Mouse (Mus musculus) midbrain, embryonic 14.5 days (tissue): Measurements from ENCODE around the gene Znrf2. TPM values are rescaled to one million over a fixed set of nuclear protein-coding genes. Genes with fewer than 3 reads are reported as not detected.

Experiments used
- ATAC-seq: fragments of 200-750 bp; cut with Nextera tagmentation; 2 replicates; pipeline ENCODE4 v1.8.0; 2017; ENCODE audit warnings: moderate number of reproducible peaks, moderate library complexity; ENCODE audit not compliant: low FRiP score, low TSS enrichment
- DNase-seq: peaks from one replicate; pipeline ENCODE4 v3.0.0-alpha.2; 2015
- H3K27ac ChIP-seq: fragments of 300-500 bp; sonication (generic); replicated peaks from 2 replicates; pipeline ENCODE4 v1.5.1; 2014; ENCODE audit warnings: mild to moderate bottlenecking, low read depth, low read length, moderate library complexity
- H3K27me3 ChIP-seq: fragments of 300-500 bp; sonication (generic); 2 replicates; pipeline ENCODE4 v1.6.1; 2014; ENCODE audit warnings: low read length, control low read depth, mixed read lengths; ENCODE audit not compliant: control insufficient read depth, insufficient read depth
- H3K36me3 ChIP-seq: fragments of 300-500 bp; sonication (generic); 2 replicates; pipeline ENCODE4 v1.6.1; 2014; ENCODE audit warnings: low read length, control low read depth; ENCODE audit not compliant: control insufficient read depth, insufficient read depth
- H3K4me1 ChIP-seq: fragments of 300-500 bp; sonication (generic); 2 replicates; pipeline ENCODE4 v1.6.1; 2014; ENCODE audit warnings: mild to moderate bottlenecking, antibody characterized with exemption, low read length, control low read depth; ENCODE audit not compliant: control insufficient read depth, insufficient read depth
- H3K4me2 ChIP-seq: fragments of 300-500 bp; sonication (generic); 2 replicates; pipeline ENCODE4 v1.6.1; 2014; ENCODE audit warnings: mild to moderate bottlenecking, low read length, moderate library complexity
- H3K4me3 ChIP-seq: fragments of 300-500 bp; sonication (generic); replicated peaks from 2 replicates; pipeline ENCODE4 v1.5.1; 2014; ENCODE audit warnings: low read depth, low read length
- H3K9ac ChIP-seq: fragments of 300-500 bp; sonication (generic); replicated peaks from 2 replicates; pipeline ENCODE4 v1.6.1; 2014; ENCODE audit warnings: mild to moderate bottlenecking, low read length, moderate library complexity
- H3K9me3 ChIP-seq: fragments of 300-500 bp; sonication (generic); 2 replicates; pipeline ENCODE4 v1.6.1; 2016; ENCODE audit warnings: low read length, control low read depth, mixed read lengths; ENCODE audit not compliant: control insufficient read depth
- WGBS: fragments of 180-500 bp; shearing (Covaris S2); extraction: QIAGEN DNeasy Blood & Tissue Kit; methylation state at CpG from one replicate; pipeline ENCODE4 v1.1.7; 2014; 5-methylcytosine and 5-hydroxymethylcytosine counted together
- polyA plus RNA-seq: library from polyadenylated mRNA; unstranded; fragments of >200 nt; fragmentation: Nextera tagmentation; extraction: Ambion mirVana; gene quantifications from 2 replicates; pipeline ENCODE4 v1.2.1, GENCODE M21; 2014

Gene Znrf2
- polyA plus RNA-seq, 1 experiment from 2014 or later = 8.8 TPM

DNA sequence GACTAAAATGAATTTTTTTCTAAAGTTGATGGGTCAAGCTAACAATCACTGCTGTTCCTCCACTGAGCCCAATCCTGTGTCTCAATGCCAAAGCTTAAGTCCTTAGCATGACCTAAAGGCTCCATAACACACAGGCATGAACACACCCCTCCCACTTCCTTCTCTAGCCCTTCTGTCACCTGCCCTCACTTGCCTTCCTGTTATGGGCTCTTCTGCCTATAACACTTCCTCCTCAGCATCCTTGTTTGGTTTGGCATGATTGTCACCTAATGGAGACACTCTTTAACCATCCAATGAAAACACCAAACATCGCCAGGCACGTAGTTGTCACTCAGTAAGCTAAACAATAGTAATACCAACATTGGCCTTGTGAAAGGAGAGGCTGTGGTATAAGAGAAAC, 85.8 kb downstream of the Znrf2 start:
- H3K9ac ChIP-seq = no peak overlapping the region
- H3K9me3 ChIP-seq = no peaks in the 10 kb centered on the region
- ATAC-seq = no peak
- no peaks in the 10 kb centered on the region for H3K4me1 ChIP-seq
- no peaks in the 10 kb centered on the region for H3K27me3 ChIP-seq
- no peak overlapping the region for H3K27ac ChIP-seq
- no peak for DNase-seq
- H3K4me2 ChIP-seq = no peak overlapping the region
- H3K36me3 ChIP-seq = no peaks in the 10 kb centered on the region
- no peak overlapping the region for H3K4me3 ChIP-seq
- 98% methylated on average over 2 of the region's 2 CpGs for WGBS

GRCm38 (mm10) chr6:54906053-54907040, 89.6 kb downstream of the Znrf2 start:
- DNase-seq (no peak), ATAC-seq (no peak)
- Histone ChIP-seq H3K4me1 (no peaks in the 10 kb centered on the region), H3K36me3 (no peaks in the 10 kb centered on the region), H3K9me3 (no peaks in the 10 kb centered on the region), H3K4me2 (no peak overlapping the region), H3K9ac (no peak overlapping the region), H3K27ac (no peak overlapping the region), H3K27me3 (no peaks in the 10 kb centered on the region), H3K4me3 (no peak overlapping the region)
- 92% methylated on average over 10 of the region's 10 CpGs for WGBS

- Histone ChIP-seq H3K4me1 (no peaks in the 10 kb centered on the region), H3K27me3 (no peaks in the 10 kb centered on the region), H3K9ac (no peak overlapping the region), H3K27ac (no peak overlapping the region), H3K9me3 (no peaks in the 10 kb centered on the region), H3K36me3 (no peaks in the 10 kb centered on the region), H3K4me3 (no peak overlapping the region), H3K4me2 (no peak overlapping the region)
- DNase-seq = no peak
- WGBS = 93% methylated on average over 4 of the region's 4 CpGs
- no peak for ATAC-seq
These were observed 98.3 kb downstream of the Znrf2 start for GRCm38 (mm10) chr6:54914977-54915376.

- H3K27ac ChIP-seq = no peak overlapping the region
- no peak overlapping the region for H3K4me3 ChIP-seq
- 74% methylated on average over 4 of the region's 4 CpGs for WGBS
- no peak overlapping the region for H3K4me2 ChIP-seq
- H3K36me3 ChIP-seq = no peaks in the 10 kb centered on the region
- H3K9me3 ChIP-seq = no peaks in the 10 kb centered on the region
- no peak for ATAC-seq
- H3K4me1 ChIP-seq = no peaks in the 10 kb centered on the region
- no peak for DNase-seq
- no peaks in the 10 kb centered on the region for H3K27me3 ChIP-seq
- no peak overlapping the region for H3K9ac ChIP-seq
These were observed 99.4 kb downstream of the Znrf2 start for GRCm38 (mm10) chr6:54916163-54916562.

DNA sequence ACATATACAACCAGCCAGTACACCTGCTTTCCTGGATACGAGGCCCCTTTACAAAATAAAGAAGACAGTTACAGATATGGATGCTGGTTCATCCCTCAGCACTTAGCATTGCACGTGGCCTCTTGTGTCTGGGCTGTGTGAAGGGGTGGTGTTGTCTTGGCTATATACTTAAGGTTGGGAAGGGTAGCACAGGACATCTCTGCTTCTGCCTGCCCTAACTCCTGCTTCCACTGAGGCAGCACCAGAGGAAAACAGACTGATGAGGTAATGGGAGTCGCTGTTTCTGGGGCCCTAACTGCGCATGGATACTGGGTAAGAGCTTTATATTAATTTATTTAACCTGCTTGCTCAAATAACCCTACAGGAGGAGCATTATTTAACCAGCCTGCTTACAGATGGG, 100.2 kb downstream of the Znrf2 start:
- Histone ChIP-seq H3K9me3 (no peaks in the 10 kb centered on the region), H3K4me3 (no peak overlapping the region), H3K4me1 (no peaks in the 10 kb centered on the region), H3K36me3 (no peaks in the 10 kb centered on the region), H3K27me3 (no peaks in the 10 kb centered on the region), H3K27ac (no peak overlapping the region), H3K9ac (no peak overlapping the region), H3K4me2 (no peak overlapping the region)
- ATAC-seq (no peak), DNase-seq (no peak)
- 82% methylated on average over 4 of the region's 4 CpGs for WGBS

GRCm38 (mm10) chr6:54917523-54917922, 100.8 kb downstream of the Znrf2 start:
- 53% methylated on average over 4 of the region's 4 CpGs for WGBS
- no peak overlapping the region for H3K4me2 ChIP-seq
- H3K9ac ChIP-seq = no peak overlapping the region
- no peaks in the 10 kb centered on the region for H3K4me1 ChIP-seq
- no peak overlapping the region for H3K27ac ChIP-seq
- H3K4me3 ChIP-seq = no peak overlapping the region
- no peaks in the 10 kb centered on the region for H3K27me3 ChIP-seq
- DNase-seq (peak; percentile 57), ATAC-seq (no peak)
- no peaks in the 10 kb centered on the region for H3K9me3 ChIP-seq
- H3K36me3 ChIP-seq = no peaks in the 10 kb centered on the region

- no peak for ATAC-seq
- no peak for DNase-seq
- H3K27ac ChIP-seq = no peak overlapping the region
- H3K4me1 ChIP-seq = no peaks in the 10 kb centered on the region
- H3K36me3 ChIP-seq = no peaks in the 10 kb centered on the region
- no peak overlapping the region for H3K4me2 ChIP-seq
- no peak overlapping the region for H3K4me3 ChIP-seq
- H3K9ac ChIP-seq = no peak overlapping the region
- H3K9me3 ChIP-seq = no peaks in the 10 kb centered on the region
- WGBS = 89% methylated on average over 5 of the region's 5 CpGs
- no peaks in the 10 kb centered on the region for H3K27me3 ChIP-seq
These were observed 101.8 kb downstream of the Znrf2 start for GRCm38 (mm10) chr6:54918521-54918920.

GRCm38 (mm10) chr6:54924538-54924937, 107.8 kb downstream of the Znrf2 start:
- no peak for ATAC-seq
- no peaks in the 10 kb centered on the region for H3K27me3 ChIP-seq
- no peaks in the 10 kb centered on the region for H3K36me3 ChIP-seq
- H3K4me1 ChIP-seq = no peaks in the 10 kb centered on the region
- DNase-seq = no peak
- no peak overlapping the region for H3K4me2 ChIP-seq
- no peak overlapping the region for H3K4me3 ChIP-seq
- H3K27ac ChIP-seq = no peak overlapping the region
- H3K9ac ChIP-seq = no peak overlapping the region
- WGBS = 95% methylated on average over 16 of the region's 16 CpGs
- no peaks in the 10 kb centered on the region for H3K9me3 ChIP-seq
